Mouse (Mus musculus): ENCODE data around the gene Itsn1.

- no peak for TF ChIP-seq POLR2A (IDR thresholded peaks at IDR 0.05; ENCODE audit: low read depth, low read length)
- TF ChIP-seq CTCF (conservative IDR thresholded peaks at IDR 0.05; ENCODE audit: insufficient read depth, insufficient read length, low read depth, low read length) = no peak
Measured at GRCm38 (mm10) chr16:91829121-91829520, 100.0 kb downstream of the Itsn1 start.
